Mouse (Mus musculus) CH12F3 (cell line): ENCODE data around the gene Abhd12.
"Not testable (repeated sequence)": the region's sequence is repeated elsewhere in the genome, so short reads cannot be mapped to it uniquely, and the experiment has no call there.

Experiments used
- in situ Hi-C: fragments of 300-500 bp; cut with MboI; formaldehyde crosslinking; loops from 2 replicates; pipeline ENCODE4 v1.14.3; 2020; ENCODE audit warnings: low sequenced_read_pairs

Abhd12 gene

DNA sequence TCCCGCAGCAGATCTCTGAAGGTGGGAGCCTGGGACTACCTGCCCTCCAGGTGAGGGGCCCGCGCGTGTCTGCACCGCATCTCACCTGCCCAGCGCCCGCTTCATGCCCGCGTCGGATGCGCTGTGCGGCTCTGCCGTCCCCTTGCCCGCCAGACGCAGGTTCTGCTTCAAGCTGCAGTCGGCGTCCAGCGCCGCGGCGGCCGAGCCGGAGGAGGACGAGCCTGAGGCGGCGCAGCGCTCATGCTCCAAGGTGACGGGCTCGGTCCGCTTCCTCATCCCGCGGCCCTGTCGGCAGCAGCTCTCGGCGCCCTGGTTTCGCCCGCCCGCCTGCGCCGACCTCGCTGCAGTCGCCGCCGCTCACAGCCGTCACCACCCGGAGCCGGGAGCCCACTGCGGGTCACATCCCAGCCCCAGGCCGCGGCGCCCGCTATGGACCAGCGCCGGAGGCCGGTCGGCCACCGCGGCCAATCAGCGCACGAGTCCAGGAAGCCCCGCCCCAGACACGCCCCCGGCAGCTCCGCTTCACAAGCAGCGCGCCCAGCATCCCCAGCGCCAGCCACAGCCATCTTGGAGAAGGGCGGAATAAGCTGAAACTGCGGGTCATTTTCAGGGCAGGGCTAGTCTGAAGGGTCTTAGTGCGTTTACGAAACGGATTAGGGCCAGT lies at the start of gene Abhd12:
Gene Abhd12 (minus strand): TSS at position 470 of the 664 bp plus-strand sequence.
- in situ Hi-C loops: no loop called here

- in situ Hi-C loops: no loop called here
These were observed 46.7 kb upstream of the Abhd12 start for GRCm38 (mm10) chr2:150951201-150951600.

- in situ Hi-C loops: no loop called here
These were observed 45.5 kb upstream of the Abhd12 start for GRCm38 (mm10) chr2:150950056-150950455.

GRCm38 (mm10) chr2:150949652-150950051 lies 45.1 kb upstream of the Abhd12 start:
- in situ Hi-C loops: no loop called here

- in situ Hi-C loops: no loop called here
These were observed 44.2 kb upstream of the Abhd12 start for GRCm38 (mm10) chr2:150948786-150949185.

DNA sequence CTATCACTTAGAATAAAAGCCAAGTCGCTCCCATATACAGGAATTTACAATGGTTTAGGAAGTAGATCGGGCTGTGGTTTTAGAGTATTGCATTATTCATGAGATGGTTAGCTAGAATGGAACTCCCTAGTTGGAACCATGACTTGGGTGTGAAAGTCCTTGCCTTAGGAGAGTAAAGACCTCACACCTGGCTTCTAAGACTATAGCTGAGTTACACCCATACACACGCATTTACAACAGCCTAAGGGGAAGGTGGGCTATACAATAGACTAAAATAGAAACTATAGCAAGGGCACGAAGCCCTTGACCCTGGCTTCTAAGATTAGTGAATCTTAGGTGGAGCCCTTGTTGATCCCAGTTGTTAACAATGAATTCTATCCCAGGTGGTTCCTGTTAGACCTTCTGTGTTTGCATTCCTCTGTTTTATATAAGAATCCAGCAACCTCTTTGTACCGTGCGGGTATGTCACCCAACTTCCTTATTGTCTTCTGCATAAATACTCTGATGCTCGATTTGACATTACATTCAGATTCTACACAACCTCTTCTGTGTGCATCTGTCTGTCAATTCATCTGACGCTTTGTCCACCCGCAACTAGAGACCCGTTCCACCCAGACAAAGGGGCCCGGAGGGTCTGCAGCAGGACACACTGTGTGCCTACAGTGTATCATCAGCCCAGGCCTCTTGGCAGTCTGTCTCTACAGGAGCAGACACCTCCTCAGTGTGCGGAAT lies 43.5 kb upstream of the Abhd12 start:
- in situ Hi-C loops: not testable (repeated sequence)

- in situ Hi-C loops: not testable (repeated sequence)
These were observed 42.8 kb upstream of the Abhd12 start for GRCm38 (mm10) chr2:150947341-150947740.

- in situ Hi-C loops: no loop called here
These were observed 39.5 kb upstream of the Abhd12 start for GRCm38 (mm10) chr2:150944017-150944416.

DNA sequence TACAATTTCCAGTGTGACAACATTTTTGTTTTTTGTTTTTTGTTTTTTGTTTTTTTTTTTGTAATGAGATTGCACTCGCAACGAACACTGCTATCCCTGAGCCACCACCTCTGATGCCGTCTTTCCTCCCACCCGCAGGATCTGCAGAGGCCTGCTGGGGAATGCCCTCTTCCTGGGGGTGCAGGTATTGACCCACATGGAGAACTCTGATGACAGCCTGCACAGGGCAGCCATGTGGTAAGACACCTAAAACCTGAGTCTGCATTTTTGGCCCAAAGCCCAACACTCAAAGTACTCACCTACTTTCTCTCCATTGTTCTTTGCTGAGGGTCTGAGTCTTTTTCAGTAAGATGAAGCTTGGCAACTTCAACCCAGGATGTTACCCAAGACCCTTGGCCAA lies 30.1 kb upstream of the Abhd12 start:
- in situ Hi-C loops: no loop called here

DNA sequence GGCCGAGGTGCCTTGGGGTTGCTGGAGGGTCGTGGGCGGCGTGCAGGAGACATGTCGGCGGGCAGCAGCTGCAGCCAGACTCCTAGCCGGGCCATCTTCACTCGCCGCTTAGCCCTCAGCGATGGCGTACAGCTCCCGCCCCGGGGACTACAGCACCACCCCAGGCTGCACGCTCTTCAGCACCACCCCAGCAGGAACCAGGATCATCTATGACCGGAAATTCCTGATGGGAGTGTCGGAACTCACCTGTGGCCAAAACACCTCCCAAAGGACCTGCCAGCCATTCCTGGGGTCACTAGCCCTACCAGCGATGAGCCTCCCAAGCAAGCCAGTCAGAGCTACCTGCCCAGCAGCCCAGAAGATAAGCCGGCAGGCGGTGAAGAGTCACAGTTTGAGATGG lies 28.9 kb upstream of the Abhd12 start:
- in situ Hi-C loops: no loop called here

DNA sequence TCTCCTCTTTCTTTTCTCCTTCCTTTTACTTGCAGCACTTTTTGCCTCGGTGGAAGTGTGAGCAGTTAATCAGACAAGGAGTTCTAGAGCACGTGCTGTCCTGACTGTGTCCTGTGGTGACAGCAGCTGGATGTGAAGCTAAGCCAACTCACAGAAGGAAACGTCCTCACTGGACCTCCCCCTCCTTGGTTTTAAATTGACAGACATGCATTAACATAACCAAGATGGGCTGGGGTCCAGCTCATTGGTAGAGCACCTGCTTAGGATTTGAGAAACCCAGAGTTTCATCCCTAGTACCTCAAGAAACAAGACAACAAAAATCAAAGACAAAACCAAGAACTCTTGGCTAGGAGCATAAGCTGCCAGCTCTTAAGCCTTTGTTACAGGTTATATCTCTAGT lies 26.3 kb upstream of the Abhd12 start:
- in situ Hi-C loops: no loop called here

DNA sequence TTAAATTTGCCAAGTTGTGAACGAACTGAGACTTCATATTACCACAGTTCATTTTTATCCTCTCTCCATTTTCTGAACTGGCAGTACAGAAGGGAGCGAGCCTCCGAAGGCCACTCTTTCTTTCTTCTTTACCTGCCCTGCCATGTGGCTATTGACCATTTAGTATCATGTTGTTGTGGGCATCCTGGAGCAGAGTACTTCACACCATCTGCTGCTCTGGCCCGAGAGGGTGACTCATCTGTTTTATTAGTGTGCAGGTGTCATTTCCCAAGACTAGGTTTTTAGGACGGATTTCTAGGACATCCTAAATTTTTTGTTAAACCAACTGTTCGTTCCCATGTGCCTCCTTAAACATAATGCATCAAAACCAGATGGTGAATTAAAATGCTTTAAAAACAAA lies 24.6 kb upstream of the Abhd12 start:
- in situ Hi-C loops: no loop called here

DNA sequence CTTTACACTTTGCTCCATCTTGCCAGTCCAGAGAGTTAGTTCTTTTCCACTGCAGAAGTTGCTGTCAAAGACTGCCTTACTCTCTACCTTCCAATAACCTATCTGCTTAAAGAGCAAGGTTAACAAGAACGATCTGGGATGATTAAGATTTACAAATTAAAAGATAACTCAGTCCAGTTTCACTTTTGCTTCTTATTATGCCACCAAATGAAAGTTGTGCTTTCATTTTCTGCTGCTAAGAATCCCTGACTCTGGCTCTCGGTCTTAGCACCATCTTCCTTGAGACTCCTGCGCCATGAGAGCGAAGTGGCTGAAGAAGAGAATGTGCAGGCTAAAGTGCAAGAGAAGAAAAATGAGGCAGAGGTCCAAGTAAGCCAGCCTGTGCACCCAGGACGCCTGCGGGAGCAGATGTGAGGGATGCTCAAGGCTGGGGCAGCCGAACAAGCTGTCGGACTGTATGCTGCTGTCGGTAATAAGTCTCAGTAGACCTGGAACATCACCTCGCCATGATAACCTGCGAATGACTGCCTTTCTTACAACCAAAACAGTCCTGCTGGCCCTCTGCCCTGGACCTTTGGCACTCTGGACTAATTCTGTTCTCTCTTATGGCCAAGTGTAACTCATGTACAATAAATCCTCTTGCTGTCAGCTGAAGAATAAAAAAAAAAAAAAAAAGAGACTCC lies 22.6 kb upstream of the Abhd12 start:
- in situ Hi-C loops: no loop called here

DNA sequence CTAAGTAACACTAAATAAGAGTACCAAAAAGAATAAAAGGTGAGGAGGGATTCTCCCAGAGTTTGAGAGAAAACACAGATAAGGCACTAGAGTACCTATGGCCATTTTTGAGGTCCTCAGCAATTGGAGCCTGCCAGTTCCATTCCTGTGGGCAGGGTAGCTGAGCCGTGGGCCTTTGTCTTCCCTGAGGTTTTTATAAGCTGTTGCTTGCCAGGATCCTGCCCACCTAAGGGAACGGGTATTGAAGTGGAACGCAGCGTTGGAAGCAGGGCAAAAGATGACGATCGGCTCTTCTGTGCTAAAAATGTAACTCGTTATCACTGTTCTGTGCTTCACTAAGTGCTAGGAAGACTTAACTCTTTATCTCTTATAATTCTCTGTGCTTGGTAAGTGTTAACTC lies 19.0 kb upstream of the Abhd12 start:
- in situ Hi-C loops: no loop called here

GRCm38 (mm10) chr2:150923026-150923425 lies 18.5 kb upstream of the Abhd12 start:
- in situ Hi-C loops: no loop called here

GRCm38 (mm10) chr2:150922165-150922564 lies 17.6 kb upstream of the Abhd12 start:
- in situ Hi-C loops: no loop called here

DNA sequence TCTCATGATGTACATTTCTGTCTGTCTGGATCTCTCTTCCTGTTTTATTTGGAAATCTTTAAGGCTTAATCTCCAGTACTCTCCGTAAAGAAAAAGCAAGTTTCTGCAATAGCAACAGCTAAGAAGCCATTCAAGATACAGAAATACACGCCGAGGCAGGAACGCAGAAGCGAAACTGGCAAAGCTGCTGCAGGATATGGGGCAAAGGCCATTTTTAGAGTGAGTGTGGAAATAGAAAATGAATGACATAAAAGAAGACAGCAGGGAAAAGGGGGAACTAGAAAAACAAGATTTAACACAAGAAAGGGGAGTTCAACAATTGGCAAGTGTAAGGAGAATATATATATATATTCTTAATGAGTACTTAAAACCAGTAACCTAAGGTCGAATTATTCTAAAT lies 17.2 kb upstream of the Abhd12 start:
- in situ Hi-C loops: no loop called here

- in situ Hi-C loops: no loop called here
These were observed 16.0 kb upstream of the Abhd12 start for GRCm38 (mm10) chr2:150920543-150920942.

DNA sequence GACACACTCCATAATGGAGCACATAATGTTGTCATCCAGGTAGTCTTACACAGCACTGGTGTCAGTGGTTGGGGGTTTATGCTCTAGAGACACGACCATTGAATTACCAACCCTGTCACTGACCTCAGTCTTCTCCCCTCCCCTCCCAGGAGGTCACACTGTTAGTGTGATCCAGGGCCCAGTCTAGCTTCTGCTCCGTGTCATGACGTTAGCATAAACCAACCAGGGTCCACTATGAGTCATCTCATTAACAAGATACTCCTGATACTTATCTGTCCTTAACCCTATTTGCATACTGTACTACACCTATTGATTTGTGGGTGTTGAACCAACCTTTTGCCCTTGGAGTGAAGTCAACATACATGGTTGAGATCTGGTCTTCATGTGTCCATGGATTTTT lies 14.2 kb upstream of the Abhd12 start:
- in situ Hi-C loops: no loop called here

GRCm38 (mm10) chr2:150915786-150916185 lies 11.2 kb upstream of the Abhd12 start:
- in situ Hi-C loops: no loop called here

DNA sequence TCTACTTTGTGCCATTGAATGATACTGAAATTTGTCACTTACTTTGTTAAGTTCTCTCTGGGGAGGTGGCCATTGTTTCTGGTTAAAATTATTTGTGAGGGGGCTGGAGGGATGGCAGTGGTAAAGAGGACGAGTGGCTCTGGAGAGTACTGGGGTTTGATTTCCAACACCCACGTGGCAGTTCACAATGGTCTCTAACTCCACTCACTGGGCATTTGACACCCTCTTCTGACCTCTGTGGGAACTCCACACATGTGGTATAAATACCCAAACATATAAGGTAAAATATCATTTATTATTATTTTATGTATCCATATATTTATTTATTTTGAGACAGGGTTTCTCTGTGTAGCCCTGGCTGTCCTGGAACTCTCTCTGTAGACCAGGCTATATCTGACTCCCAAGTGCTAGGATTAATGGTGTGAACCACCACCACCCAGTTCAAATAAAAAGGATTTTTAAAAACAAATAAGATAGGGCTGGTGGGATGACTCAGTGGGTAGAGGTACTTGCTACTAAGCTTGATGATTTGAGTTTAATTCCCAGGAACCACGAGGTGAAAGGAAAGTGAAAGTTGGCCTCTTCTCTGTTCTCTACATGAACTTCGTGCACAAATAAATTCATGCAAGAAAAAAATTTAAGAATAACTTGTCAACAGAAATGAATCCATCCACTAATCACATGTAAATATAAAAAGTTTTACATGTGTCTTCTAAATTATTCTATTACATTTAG lies 10.4 kb upstream of the Abhd12 start:
- in situ Hi-C loops: no loop called here
